Mouse (Mus musculus) heart, embryonic 16.5 days (tissue): Measurements from ENCODE around the gene Ggta1. TPM values are rescaled to one million over a fixed set of nuclear protein-coding genes. Genes with fewer than 3 reads are reported as not detected.
A peak's percentile ranks its signal among the peaks of the same experiment; 100 is the strongest.

Source experiments
- ATAC-seq: fragments of 200-750 bp; cut with Nextera tagmentation; replicated peaks from 2 replicates; pipeline ENCODE4 v1.8.0; 2017; ENCODE audit warnings: moderate number of reproducible peaks; ENCODE audit not compliant: insufficient read depth, low FRiP score; ENCODE audit errors: extremely low read depth
- H3K27ac ChIP-seq: fragments of 300-500 bp; sonication (generic); 2 replicates; pipeline ENCODE4 v1.5.1; 2014; ENCODE audit warnings: mild to moderate bottlenecking, low read length, control low read depth, moderate library complexity
- H3K27me3 ChIP-seq: fragments of 300-500 bp; sonication (generic); 2 replicates; pipeline ENCODE4 v1.6.1; 2014; ENCODE audit warnings: low read length, mixed read lengths; ENCODE audit not compliant: control insufficient read depth, insufficient read depth
- H3K36me3 ChIP-seq: fragments of 300-500 bp; sonication (generic); 2 replicates; pipeline ENCODE4 v1.6.1; 2014; ENCODE audit not compliant: control insufficient read depth, insufficient read depth
- H3K4me1 ChIP-seq: fragments of 300-500 bp; sonication (generic); 2 replicates; pipeline ENCODE4 v1.6.1; 2014; ENCODE audit warnings: low read length, mixed read lengths; ENCODE audit not compliant: control insufficient read depth, insufficient read depth
- H3K4me2 ChIP-seq: fragments of 300-500 bp; sonication (generic); 2 replicates; pipeline ENCODE4 v1.6.1; 2014; ENCODE audit warnings: low read depth, mild to moderate bottlenecking, control low read depth, low read length
- H3K4me3 ChIP-seq: fragments of 300-500 bp; sonication (generic); 2 replicates; pipeline ENCODE4 v1.5.1; 2014; ENCODE audit warnings: mild to moderate bottlenecking, control low read depth, low read length
- H3K9ac ChIP-seq: fragments of 300-500 bp; sonication (generic); 2 replicates; pipeline ENCODE4 v1.6.1; 2014; ENCODE audit warnings: low read length, control low read depth
- H3K9me3 ChIP-seq: fragments of 300-500 bp; sonication (generic); replicated peaks from 2 replicates; pipeline ENCODE4 v1.6.1; 2016; ENCODE audit warnings: low read length; ENCODE audit not compliant: control insufficient read depth
- WGBS: fragments of 180-500 bp; shearing (Covaris S2); extraction: QIAGEN DNeasy Blood & Tissue Kit; methylation state at CpG from one replicate; pipeline ENCODE4 v1.1.7; 2014; 5-methylcytosine and 5-hydroxymethylcytosine counted together
- polyA plus RNA-seq: library from polyadenylated mRNA; unstranded; fragments of >200 nt; fragmentation: Nextera tagmentation; extraction: Ambion mirVana; gene quantifications from 2 replicates; pipeline ENCODE4 v1.2.1, GENCODE M21; 2015

Ggta1 gene
- polyA plus RNA-seq, 1 experiment from 2014 or later = 30.9 TPM

DNA sequence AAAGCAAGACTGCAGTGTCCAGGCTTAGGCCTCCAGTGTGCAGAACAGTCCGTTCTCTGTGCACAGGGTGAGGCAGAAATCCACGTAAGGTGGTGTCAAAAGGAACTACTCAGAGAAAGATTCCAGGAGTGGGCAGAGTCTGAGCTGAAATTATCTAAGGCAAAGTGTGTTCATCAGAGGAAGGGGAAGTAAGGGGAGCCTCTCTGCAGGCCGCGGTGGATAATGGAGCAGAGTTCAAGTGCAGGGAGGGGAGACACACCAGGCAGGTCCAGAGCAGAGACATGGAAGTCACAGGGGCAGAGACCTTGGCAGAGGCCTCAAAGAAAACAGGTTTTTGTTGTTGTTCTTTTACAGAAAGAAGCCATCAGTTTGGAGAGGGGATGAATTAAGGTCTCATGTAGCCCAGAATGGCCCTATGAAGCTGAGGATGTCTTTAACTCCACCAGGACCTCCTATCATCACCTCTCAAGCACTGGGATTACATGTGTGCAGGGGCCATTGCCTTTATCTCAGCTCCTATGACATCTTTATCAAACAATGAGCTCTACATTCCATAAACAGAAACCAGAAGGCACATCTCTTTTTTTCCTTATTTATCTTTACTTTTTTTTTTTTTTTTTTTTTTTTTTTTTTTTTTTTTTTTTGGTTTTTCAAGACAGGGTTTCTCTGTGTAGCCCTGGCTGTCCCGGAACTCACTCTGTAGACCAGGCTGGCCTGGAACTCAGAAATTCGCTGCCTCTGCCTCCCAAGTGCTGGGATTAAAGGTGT, 42.7 kb upstream of the Ggta1 start:
- H3K4me3 ChIP-seq = no peak overlapping the region
- H3K27ac ChIP-seq = peak overlapping the region; percentile 90
- H3K36me3 ChIP-seq = no peaks in the 10 kb centered on the region
- ATAC-seq = no peak
- no peak overlapping the region for H3K9ac ChIP-seq
- H3K4me1 ChIP-seq = peaks cover 64% of the 10 kb centered on the region
- peaks cover 4% of the 10 kb centered on the region; the same call in 1 of the 2 replicates for H3K9me3 ChIP-seq
- no peaks in the 10 kb centered on the region for H3K27me3 ChIP-seq
- WGBS = 46% methylated on average over 6 of the region's 6 CpGs
- no peak overlapping the region for H3K4me2 ChIP-seq

DNA sequence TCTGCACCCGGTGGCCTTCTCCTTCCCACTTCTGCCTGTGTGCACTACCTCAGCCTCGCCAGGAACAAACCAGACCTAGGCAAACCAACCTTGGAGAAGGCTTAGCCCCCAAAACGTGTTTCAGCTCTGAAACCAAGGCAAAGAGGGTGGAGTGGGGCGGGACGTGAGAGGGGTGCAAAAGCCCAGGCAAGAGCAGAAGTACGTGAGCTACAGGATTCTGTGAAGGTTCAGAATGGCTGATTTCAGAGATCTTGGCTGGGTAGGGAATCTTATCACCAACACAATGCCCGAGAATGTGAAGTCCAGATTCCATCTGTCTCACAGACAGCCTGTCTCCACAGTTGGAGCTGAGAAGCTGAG, 41.4 kb upstream of the Ggta1 start:
- 0 out of 2 replicates have a peak overlapping the region, but pooled peaks have one; percentile 3 for H3K4me2 ChIP-seq
- H3K9ac ChIP-seq = no peak overlapping the region; the same call in 1 of the 2 replicates
- H3K36me3 ChIP-seq = no peaks in the 10 kb centered on the region
- H3K4me1 ChIP-seq = peaks cover 51% of the 10 kb centered on the region
- ATAC-seq = no peak
- WGBS = 36% methylated on average over 7 of the region's 7 CpGs
- H3K27me3 ChIP-seq = no peaks in the 10 kb centered on the region
- H3K27ac ChIP-seq = peak overlapping the region; percentile 90
- H3K9me3 ChIP-seq = peaks cover 5% of the 10 kb centered on the region; the same call in 1 of the 2 replicates
- H3K4me3 ChIP-seq = no peak overlapping the region

DNA sequence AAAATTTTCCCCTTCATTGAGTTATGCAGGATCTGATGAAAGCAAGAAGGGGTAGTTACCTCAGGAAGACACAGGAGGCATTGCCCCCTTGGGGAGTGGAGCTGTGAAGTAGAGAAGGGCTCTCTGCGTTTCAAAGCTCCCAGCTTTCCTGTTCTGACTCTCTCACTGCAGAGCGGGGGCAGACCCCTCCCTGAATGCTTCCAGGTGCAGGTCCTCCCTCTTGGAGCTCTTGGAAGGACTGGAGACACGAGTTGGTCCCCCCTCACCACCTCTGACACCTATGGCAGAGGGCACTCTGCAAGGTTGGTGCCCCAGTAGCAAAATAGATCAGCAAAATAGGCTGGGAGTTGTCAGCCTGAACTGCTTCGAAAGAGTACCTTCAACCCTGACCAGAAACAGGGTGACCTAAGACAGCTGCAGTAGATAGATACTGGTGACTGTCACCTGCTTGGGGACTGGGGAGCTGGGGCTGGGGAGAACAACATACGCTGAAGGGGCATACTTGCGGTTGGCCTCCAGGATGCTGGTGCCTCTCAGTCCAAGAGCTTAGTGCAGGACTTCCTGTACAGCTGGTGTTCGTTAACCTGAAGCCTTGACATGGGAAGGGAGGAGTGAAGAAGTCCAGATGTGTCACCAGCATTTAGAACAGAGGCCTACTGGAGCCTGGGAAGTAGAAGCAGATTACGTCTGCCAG, 40.8 kb upstream of the Ggta1 start:
- Histone ChIP-seq H3K4me1 (peaks cover 45% of the 10 kb centered on the region), H3K9ac (no peak overlapping the region; the same call in 1 of the 2 replicates), H3K27me3 (no peaks in the 10 kb centered on the region), H3K27ac (peak overlapping the region; percentile 90), H3K36me3 (no peaks in the 10 kb centered on the region), H3K4me2 (0 out of 2 replicates have a peak overlapping the region, but pooled peaks have one; percentile 16), H3K4me3 (no peak overlapping the region), H3K9me3 (peaks cover 5% of the 10 kb centered on the region; the same call in 1 of the 2 replicates)
- ATAC-seq = peak; percentile 70
- 20% methylated on average over 8 of the region's 8 CpGs for WGBS

DNA sequence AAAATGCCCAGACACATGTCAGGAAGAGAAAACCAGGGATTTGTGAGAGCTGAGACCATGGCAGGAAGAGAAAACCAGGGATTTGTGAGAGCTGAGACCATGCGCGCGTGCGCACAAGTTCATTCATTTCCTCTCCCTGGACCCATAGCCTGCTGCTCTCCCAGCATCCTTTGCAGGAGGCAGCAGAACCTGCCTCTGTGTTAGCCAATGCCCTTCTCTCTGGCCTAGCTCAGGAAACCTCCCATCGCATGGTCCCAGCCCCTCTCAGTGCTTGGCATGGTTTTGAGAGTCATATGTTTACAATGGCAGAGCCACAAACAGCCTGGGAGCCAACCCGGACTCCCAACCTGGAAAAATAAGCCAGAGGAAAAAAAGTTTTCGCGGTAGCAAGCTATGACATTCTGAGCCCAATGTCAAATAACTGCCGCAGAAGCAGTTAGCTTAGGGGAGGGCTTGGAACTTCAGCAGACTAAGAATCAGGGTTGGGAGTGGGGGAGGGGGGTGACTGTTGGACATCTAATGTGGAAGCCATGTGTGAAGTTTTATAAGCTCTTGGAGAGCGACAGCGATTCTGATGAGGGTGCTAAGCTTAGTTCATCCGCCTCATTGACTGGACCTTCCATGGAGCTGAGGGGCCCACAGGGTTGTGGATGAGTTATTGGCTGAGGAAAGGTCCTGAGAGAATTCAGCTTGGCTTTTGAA, 40.1 kb upstream of the Ggta1 start:
- ATAC-seq = no peak
- peaks cover 38% of the 10 kb centered on the region for H3K4me1 ChIP-seq
- WGBS = 62% methylated on average over 12 of the region's 12 CpGs
- H3K4me2 ChIP-seq = 0 out of 2 replicates have a peak overlapping the region, but pooled peaks have one; percentile 16
- peak overlapping the region; percentile 90 for H3K27ac ChIP-seq
- H3K4me3 ChIP-seq = no peak overlapping the region
- peaks cover 5% of the 10 kb centered on the region; the same call in 1 of the 2 replicates for H3K9me3 ChIP-seq
- H3K36me3 ChIP-seq = no peaks in the 10 kb centered on the region
- H3K27me3 ChIP-seq = no peaks in the 10 kb centered on the region
- no peak overlapping the region for H3K9ac ChIP-seq

DNA sequence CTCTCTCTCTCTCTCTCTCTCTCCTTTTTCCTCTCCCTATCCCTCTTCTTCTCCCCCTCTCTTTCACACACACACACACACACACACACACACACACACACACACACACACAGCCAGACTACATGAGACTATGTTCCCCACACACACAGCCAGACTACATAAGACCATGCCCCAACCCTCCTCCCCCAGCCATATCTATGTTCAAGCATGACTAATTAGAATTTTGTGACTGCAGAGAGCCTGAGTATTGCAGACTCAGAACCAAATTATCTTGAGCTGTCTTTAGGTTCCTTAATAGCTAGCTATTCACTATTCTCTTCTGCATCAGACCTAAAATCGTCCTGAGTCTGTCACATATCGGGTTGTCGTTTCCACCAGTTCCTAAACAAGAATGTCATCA, 39.5 kb upstream of the Ggta1 start:
- H3K4me1 ChIP-seq = peaks cover 36% of the 10 kb centered on the region
- peaks cover 5% of the 10 kb centered on the region; the same call in 1 of the 2 replicates for H3K9me3 ChIP-seq
- no peaks in the 10 kb centered on the region for H3K27me3 ChIP-seq
- peak overlapping the region; percentile 90 for H3K27ac ChIP-seq
- H3K36me3 ChIP-seq = no peaks in the 10 kb centered on the region
- 73% methylated on average over 3 of the region's 3 CpGs for WGBS
- ATAC-seq = no peak
- no peak overlapping the region for H3K4me3 ChIP-seq
- H3K4me2 ChIP-seq = no peak overlapping the region
- no peak overlapping the region for H3K9ac ChIP-seq

DNA sequence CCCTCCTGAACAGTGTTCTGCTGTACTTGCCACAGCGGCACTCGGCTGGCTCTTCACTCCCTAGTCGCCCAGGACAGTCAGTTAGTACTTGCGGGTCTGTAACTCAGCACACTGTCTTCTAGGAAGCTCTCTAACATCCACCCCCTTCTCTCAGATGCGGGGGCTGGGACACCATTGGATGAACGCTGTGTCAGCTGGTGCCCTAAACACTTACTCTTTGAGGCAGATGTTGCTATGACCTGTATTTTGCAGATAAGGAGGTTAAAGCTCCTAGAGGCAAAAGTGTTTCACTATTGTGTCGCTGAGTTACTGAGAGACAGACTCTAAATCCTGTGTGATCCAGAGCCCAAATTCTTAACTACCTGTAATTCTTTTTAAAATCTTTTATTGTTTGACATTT, 36.4 kb upstream of the Ggta1 start:
- Histone ChIP-seq H3K27me3 (no peaks in the 10 kb centered on the region), H3K27ac (no peak overlapping the region), H3K9ac (no peak overlapping the region), H3K4me3 (no peak overlapping the region), H3K4me2 (no peak overlapping the region), H3K36me3 (no peaks in the 10 kb centered on the region), H3K4me1 (peaks cover 31% of the 10 kb centered on the region), H3K9me3 (peaks cover 5% of the 10 kb centered on the region; the same call in 1 of the 2 replicates)
- WGBS = 50% methylated on average over 7 of the region's 7 CpGs
- no peak for ATAC-seq

DNA sequence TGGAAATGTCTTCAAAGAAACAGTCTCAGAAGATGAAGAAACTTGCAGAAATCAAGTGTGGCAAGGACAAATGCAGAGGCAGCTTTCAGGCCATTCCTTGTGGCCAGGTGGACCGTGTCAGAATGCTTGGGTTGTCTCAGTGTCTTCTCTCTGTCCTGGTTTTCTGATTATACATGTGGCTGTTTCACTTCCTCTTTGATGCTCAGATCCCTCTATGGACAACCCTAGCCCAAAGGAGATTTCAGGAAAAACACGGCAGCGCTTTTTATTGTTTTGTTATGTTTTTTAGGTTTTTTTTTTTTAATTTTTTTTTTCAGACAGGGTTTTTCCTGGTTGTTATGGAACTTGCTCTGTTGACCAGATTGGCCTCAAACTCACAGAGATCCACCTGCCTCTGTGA, 35.9 kb upstream of the Ggta1 start:
- no peak overlapping the region for H3K4me3 ChIP-seq
- peaks cover 5% of the 10 kb centered on the region; the same call in 1 of the 2 replicates for H3K9me3 ChIP-seq
- no peak overlapping the region for H3K4me2 ChIP-seq
- H3K4me1 ChIP-seq = peaks cover 26% of the 10 kb centered on the region
- H3K9ac ChIP-seq = no peak overlapping the region
- WGBS = 75% methylated on average over 3 of the region's 3 CpGs
- ATAC-seq = no peak
- H3K27ac ChIP-seq = no peak overlapping the region
- no peaks in the 10 kb centered on the region for H3K27me3 ChIP-seq
- no peaks in the 10 kb centered on the region for H3K36me3 ChIP-seq

DNA sequence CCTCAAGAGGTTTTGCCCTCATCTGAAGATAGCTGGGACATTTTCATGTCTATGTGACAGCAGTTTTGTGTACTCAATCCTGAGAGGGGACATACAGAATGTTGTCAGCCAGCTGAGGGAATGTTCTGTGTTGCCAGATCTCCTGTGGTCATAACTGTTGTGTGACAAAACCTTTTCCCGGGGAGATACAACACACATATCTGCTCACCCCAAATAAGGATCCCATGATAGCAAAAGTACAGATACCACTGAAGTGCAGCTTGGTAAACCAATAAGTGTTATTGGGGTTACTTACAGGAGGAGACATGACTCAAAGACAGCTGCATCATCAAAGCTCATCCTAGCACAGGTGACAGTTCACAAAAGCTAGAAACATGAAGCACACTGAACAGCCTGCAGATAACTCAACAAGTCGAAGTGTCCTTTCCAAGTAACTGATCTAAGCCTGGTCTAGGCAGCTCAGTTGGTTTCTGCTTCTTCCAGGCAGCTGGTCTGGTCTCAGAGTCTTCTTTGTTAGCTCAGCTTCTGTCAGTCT, 34.7 kb upstream of the Ggta1 start:
- Histone ChIP-seq H3K4me1 (peaks cover 15% of the 10 kb centered on the region), H3K9me3 (peaks cover 5% of the 10 kb centered on the region; the same call in 1 of the 2 replicates), H3K27me3 (no peaks in the 10 kb centered on the region), H3K27ac (no peak overlapping the region), H3K4me2 (no peak overlapping the region), H3K36me3 (no peaks in the 10 kb centered on the region), H3K9ac (no peak overlapping the region), H3K4me3 (no peak overlapping the region)
- 57% methylated on average over 2 of the region's 2 CpGs for WGBS
- ATAC-seq = no peak
